Mouse (Mus musculus) heart, adult 2 months (tissue): ENCODE results near the gene Ppa2. TPM values are rescaled to one million over a fixed set of nuclear protein-coding genes. Genes with fewer than 3 reads are reported as not detected.

Experiments used
- DNase-seq, 2 experiments: peaks; one replicate each; pipeline ENCODE4 v3.0.0; 2021
- H3K27ac ChIP-seq: fragments of 200-600 bp; 2 replicates; pipeline ENCODE4 v1.8.1; 2022
- H3K27me3 ChIP-seq: fragments of 200-500 bp; 2 replicates; pipeline ENCODE4 v1.6.1; 2012; ENCODE audit warnings: mild to moderate bottlenecking, low read length, inconsistent platforms, mixed read lengths; ENCODE audit not compliant: control insufficient read depth, insufficient read depth
- H3K36me3 ChIP-seq: fragments of 200-500 bp; 2 replicates; pipeline ENCODE4 v1.6.1; 2012; ENCODE audit warnings: low read length, inconsistent platforms; ENCODE audit not compliant: control insufficient read depth, insufficient read depth
- H3K4me1 ChIP-seq: fragments of 200-500 bp; 2 replicates; pipeline ENCODE4 v1.6.1; 2011; ENCODE audit warnings: low read length; ENCODE audit not compliant: control insufficient read depth, insufficient read depth
- H3K4me3 ChIP-seq: fragments of 200-600 bp; 2 replicates; pipeline ENCODE4 v1.8.1; 2022
- H3K79me2 ChIP-seq: fragments of 200-500 bp; replicated peaks from 2 replicates; pipeline ENCODE4 v1.6.1; 2012; ENCODE audit warnings: mild to moderate bottlenecking, inconsistent platforms, low read length, moderate library complexity, mixed read lengths; ENCODE audit not compliant: control insufficient read depth, insufficient read depth
- H3K9ac ChIP-seq: fragments of 200-500 bp; 2 replicates; pipeline ENCODE4 v1.6.1; 2012; ENCODE audit warnings: low read depth, mild to moderate bottlenecking, control low read depth, inconsistent platforms, low read length, mixed read lengths
- CTCF ChIP-seq: fragments of 200-600 bp; IDR thresholded peaks from 2 replicates; pipeline ENCODE4 v1.8.1; 2022; ENCODE audit warnings: antibody characterized with exemption, mild to moderate bottlenecking, moderate library complexity
- EP300 ChIP-seq: fragments of 200-500 bp; IDR thresholded peaks from 2 replicates; pipeline ENCODE4 v1.6.1; 2011; ENCODE audit warnings: low read depth, low read length, control low read depth; ENCODE audit not compliant: insufficient read depth
- POLR2A ChIP-seq: fragments of 200-500 bp; IDR thresholded peaks from 2 replicates; pipeline ENCODE4 v1.6.1; 2011; ENCODE audit warnings: mild to moderate bottlenecking, low read depth, low read length, control low read depth; ENCODE audit not compliant: insufficient read depth
- WGBS: fragments of 180-500 bp; shearing (Covaris S2); methylation state at CpG from one replicate; pipeline ENCODE4 v1.1.7; 2018; 5-methylcytosine and 5-hydroxymethylcytosine counted together
- intact Hi-C: fragments of 180-260 bp; cut with DNase I; formaldehyde crosslinking; loops from one replicate; pipeline ENCODE4 v1.15.1; 2025
- polyA plus RNA-seq: library from polyadenylated mRNA; depleted of rRNA; stranded (reverse); fragments of >200 nt; gene quantifications from 2 replicates; pipeline ENCODE4 v1.2.3, GENCODE M21; 2012
- total RNA-seq, 2 experiments: library from RNA; stranded (reverse); gene quantifications; 2 replicates each; pipeline ENCODE4 v1.2.3; 2021

Ppa2 gene
- total and polyA plus RNA-seq, 3 experiments: 78.5 to 144 (median 126) TPM

DNA sequence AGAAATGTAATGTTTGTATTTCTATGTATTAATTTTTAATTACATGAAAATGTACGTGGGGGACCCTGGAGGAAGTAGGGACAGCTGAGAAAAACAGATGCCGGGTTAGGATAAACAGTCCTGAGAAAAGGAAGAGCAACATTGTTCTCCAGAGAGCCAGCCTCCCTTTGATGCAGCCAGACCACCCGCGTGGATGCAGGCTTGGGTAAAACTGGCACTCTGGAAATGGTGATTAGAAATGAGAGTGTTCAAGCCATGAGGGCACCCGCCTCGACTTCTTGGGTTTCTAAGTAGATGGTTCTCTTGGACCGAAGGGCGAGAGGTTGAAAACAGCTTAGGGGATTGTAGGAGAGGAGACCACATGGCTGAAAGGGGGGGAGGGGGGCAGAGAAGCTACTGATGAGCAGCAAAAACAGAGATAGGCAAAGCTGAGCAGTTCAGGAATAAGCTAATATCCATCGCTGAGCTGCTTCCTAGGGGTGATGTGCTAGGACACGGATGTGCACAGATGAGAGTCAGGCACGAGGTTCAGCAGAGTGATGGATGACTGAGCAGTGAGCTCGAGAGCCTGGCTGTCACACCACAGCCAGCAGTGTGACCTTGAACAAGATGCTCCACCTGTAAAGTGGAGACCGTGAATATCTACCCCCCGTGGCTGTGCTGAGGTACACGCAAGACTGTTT is 21.4 kb downstream of the Ppa2 start:
- H3K9ac ChIP-seq: no peak overlapping the region
- 70% methylated on average over 15 of the region's 15 CpGs for WGBS
- no peak overlapping the region for H3K4me3 ChIP-seq
- no peaks in the 10 kb centered on the region for H3K79me2 ChIP-seq
- H3K27ac ChIP-seq: no peak overlapping the region
- peaks cover 2% of the 10 kb centered on the region; the same call in 1 of the 2 replicates for H3K36me3 ChIP-seq
- DNase-seq: no peak
- H3K27me3 ChIP-seq: no peaks in the 10 kb centered on the region
- intact Hi-C loops: no loop called here
- H3K4me1 ChIP-seq: peaks cover 3% of the 10 kb centered on the region; the same call in 1 of the 2 replicates
- no peak for TF ChIP-seq POLR2A
- TF ChIP-seq EP300: no peak
- TF ChIP-seq CTCF: no peak

DNA sequence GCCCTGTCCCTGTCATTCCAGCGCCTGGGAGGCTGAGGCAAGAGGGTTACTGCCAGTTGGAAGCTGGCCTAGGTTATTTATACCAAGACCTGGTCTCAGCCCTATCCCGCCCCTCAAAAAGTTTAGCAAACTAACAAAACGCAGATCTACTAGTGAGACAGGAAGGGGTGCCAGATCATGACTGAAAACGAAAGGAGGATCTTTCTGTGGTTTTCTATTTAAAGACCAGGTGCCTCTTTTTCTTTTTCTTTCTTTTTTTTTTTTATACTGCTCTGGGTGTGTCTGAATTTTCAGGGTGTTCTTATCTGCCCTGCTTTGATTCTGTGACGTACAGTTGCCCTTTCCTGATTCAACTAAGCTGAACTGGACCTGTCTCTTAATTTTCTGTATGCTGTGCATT is 22.4 kb downstream of the Ppa2 start:
- intact Hi-C loops: no loop called here
- H3K79me2 ChIP-seq: no peaks in the 10 kb centered on the region
- TF ChIP-seq POLR2A: no peak
- no peak for TF ChIP-seq CTCF
- TF ChIP-seq EP300: no peak
- no peak overlapping the region for H3K9ac ChIP-seq
- H3K27me3 ChIP-seq: no peaks in the 10 kb centered on the region
- WGBS: 81% methylated on average over 5 of the region's 5 CpGs
- no peak overlapping the region for H3K4me3 ChIP-seq
- peaks cover 2% of the 10 kb centered on the region; the same call in 1 of the 2 replicates for H3K36me3 ChIP-seq
- no peak for DNase-seq
- peaks cover 3% of the 10 kb centered on the region; the same call in 1 of the 2 replicates for H3K4me1 ChIP-seq
- H3K27ac ChIP-seq: no peak overlapping the region

DNA sequence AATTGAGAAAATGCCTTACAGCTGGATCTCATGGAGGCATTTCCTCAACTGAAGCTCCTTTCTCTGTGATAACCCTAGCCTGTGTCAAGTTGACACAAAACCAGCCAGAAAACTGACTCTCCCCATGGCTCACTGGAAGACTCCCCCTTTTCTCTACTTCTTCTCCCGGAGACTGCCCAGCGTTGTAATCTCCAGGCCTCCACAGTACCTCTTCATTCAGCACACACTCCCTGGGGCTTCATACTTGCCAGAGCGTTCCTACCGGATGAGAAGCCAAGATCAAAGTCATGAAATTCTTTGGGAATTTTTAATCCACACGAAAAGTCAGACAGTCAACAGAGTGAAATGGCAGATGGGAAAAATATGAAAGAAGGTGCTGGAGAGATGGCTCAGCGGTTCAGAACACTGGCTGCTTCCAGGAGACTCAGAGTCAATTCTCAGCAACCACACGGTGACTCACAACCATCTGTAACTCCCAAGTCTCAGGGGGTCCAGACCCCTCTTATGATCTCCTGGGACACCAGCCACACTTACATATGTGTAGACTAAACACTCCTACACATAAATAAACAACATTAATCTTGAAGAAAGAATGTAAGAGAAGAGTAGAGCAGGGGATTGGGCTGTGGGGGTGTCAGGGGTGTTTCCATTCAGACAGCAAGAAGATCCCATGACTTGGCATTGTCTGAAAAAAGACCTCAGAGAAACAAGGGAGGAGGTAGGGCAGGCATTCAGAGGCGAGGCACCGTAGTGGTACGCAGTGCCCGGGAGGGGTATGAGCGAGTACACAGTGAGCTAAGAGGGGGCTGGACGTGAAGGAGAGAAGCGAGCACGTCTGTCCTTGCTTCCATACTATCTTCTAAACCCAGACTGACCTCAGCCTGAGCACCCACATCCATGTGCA is 23.6 kb downstream of the Ppa2 start:
- TF ChIP-seq CTCF (no peak), EP300 (no peak), POLR2A (no peak)
- intact Hi-C loops: no loop called here
- Histone ChIP-seq H3K4me3 (no peak overlapping the region), H3K36me3 (peaks cover 2% of the 10 kb centered on the region; the same call in 1 of the 2 replicates), H3K4me1 (peaks cover 3% of the 10 kb centered on the region; the same call in 1 of the 2 replicates), H3K27ac (no peak overlapping the region), H3K27me3 (no peaks in the 10 kb centered on the region), H3K9ac (no peak overlapping the region), H3K79me2 (no peaks in the 10 kb centered on the region)
- DNase-seq: no peak
- WGBS: 85% methylated on average over 15 of the region's 15 CpGs

- no peak for TF ChIP-seq CTCF
- no peaks in the 10 kb centered on the region for H3K79me2 ChIP-seq
- 66% methylated on average over 5 of the region's 5 CpGs for WGBS
- H3K27me3 ChIP-seq: no peaks in the 10 kb centered on the region
- intact Hi-C loops: no loop called here
- H3K4me1 ChIP-seq: peaks cover 5% of the 10 kb centered on the region; the same call in 1 of the 2 replicates
- no peak overlapping the region for H3K27ac ChIP-seq
- DNase-seq: no peak
- H3K4me3 ChIP-seq: no peak overlapping the region
- H3K9ac ChIP-seq: no peak overlapping the region
- H3K36me3 ChIP-seq: peaks cover 2% of the 10 kb centered on the region; the same call in 1 of the 2 replicates
Observed at GRCm38 (mm10) chr3:133334691-133335090, 24.8 kb downstream of the Ppa2 start.

- DNase-seq: no peak
- intact Hi-C loops: no loop called here
- Histone ChIP-seq H3K79me2 (no peaks in the 10 kb centered on the region), H3K27ac (no peak overlapping the region), H3K27me3 (no peaks in the 10 kb centered on the region), H3K9ac (no peak overlapping the region), H3K4me3 (no peak overlapping the region), H3K4me1 (peaks cover 5% of the 10 kb centered on the region; the same call in 1 of the 2 replicates), H3K36me3 (peaks cover 2% of the 10 kb centered on the region; the same call in 1 of the 2 replicates)
- TF ChIP-seq EP300 (no peak), CTCF (no peak), POLR2A (no peak)
- 41% methylated on average over 2 of the region's 2 CpGs for WGBS
Observed at GRCm38 (mm10) chr3:133335166-133335565, 25.3 kb downstream of the Ppa2 start.
